In genomic region chr2:129593141-129593875, GRCm38 (mm10) we compare ENCODE assay signal across 1 mouse cellular context.
TF ChIP-seq lines count a peak whose summit lies in the region.

No protein-coding gene starts in this region.

TF ChIP-seq in CH12.LX, 34 proteins besides CTCF, POLR2A, EP300 and RAD21 (continued from another document):
- 0 out of 2 replicates have a peak, but pooled peaks have one; percentile 50 for TF ChIP-seq MXI1 (IDR thresholded peaks at IDR 0.05; ENCODE audit: low read depth, low read length)
- no peak for TF ChIP-seq KAT2A (IDR thresholded peaks at IDR 0.05; ENCODE audit: insufficient replicate concordance, low read length)
- TF ChIP-seq CHD2 (IDR thresholded peaks at IDR 0.05; ENCODE audit: low read length): peak; percentile 55
- TF ChIP-seq MEF2A (IDR thresholded peaks at IDR 0.05; ENCODE audit: borderline replicate concordance, low read depth, low read length): no peak
- no peak for TF ChIP-seq ETS1 (conservative IDR thresholded peaks at IDR 0.05; ENCODE audit: low read depth, low read length)
- TF ChIP-seq UBTF (IDR thresholded peaks at IDR 0.05; ENCODE audit: low read depth, low read length): 0 out of 2 replicates have a peak, but pooled peaks have one; percentile 20
- TF ChIP-seq POLR2AphosphoS2 (IDR thresholded peaks at IDR 0.05; ENCODE audit: low read depth, low read length): no peak
- no peak for TF ChIP-seq USF1 (IDR thresholded peaks at IDR 0.05; ENCODE audit: low read depth, low read length)
- no peak for TF ChIP-seq HCFC1 (IDR thresholded peaks at IDR 0.05; ENCODE audit: low read depth, low read length)
- TF ChIP-seq MYC (IDR thresholded peaks at IDR 0.05; ENCODE audit: low read depth, low read length): no peak
- TF ChIP-seq PAX5 (IDR thresholded peaks at IDR 0.05; ENCODE audit: low read length): no peak
